Mouse (Mus musculus): ENCODE data around the gene Cradd. TPM values are rescaled to one million over a fixed set of nuclear protein-coding genes. Genes with fewer than 3 reads are reported as not detected.

The Cradd gene
- polyA plus RNA-seq, 1 experiment from 2014 or later: 10.4 TPM

GRCm38 (mm10) chr10:95324278-95324631 lies 322 bp upstream of the Cradd start:
- no peaks in the 10 kb centered on the region for H3K27me3 ChIP-seq (replicated peaks; ENCODE audit: control insufficient read depth, insufficient read depth, low read length)
- ATAC-seq (ENCODE audit: low read depth) (no peak), DNase-seq (ENCODE audit: low spot score) (no peak)
- H3K36me3 ChIP-seq (ENCODE audit: control insufficient read depth, insufficient read depth, low read length): no peaks in the 10 kb centered on the region
- H3K4me3 ChIP-seq (ENCODE audit: low read depth, low read length): 0 out of 2 replicates have a peak overlapping the region, but pooled peaks have one; percentile 65
- no peaks in the 10 kb centered on the region for H3K9me3 ChIP-seq (ENCODE audit: control insufficient read depth, low read length)
- WGBS: 43% methylated on average over 1 of the region's 1 CpGs
- H3K4me1 ChIP-seq (ENCODE audit: control insufficient read depth, insufficient read depth, low read length): peaks cover 9% of the 10 kb centered on the region
- H3K9ac ChIP-seq (ENCODE audit: low read depth, low read length): no peak overlapping the region
- H3K27ac ChIP-seq (replicated peaks; ENCODE audit: low read depth, low read length): no peak overlapping the region
- 0 out of 2 replicates have a peak overlapping the region, but pooled peaks have one; percentile 86 for H3K4me2 ChIP-seq (ENCODE audit: low read depth, low read length)

DNA sequence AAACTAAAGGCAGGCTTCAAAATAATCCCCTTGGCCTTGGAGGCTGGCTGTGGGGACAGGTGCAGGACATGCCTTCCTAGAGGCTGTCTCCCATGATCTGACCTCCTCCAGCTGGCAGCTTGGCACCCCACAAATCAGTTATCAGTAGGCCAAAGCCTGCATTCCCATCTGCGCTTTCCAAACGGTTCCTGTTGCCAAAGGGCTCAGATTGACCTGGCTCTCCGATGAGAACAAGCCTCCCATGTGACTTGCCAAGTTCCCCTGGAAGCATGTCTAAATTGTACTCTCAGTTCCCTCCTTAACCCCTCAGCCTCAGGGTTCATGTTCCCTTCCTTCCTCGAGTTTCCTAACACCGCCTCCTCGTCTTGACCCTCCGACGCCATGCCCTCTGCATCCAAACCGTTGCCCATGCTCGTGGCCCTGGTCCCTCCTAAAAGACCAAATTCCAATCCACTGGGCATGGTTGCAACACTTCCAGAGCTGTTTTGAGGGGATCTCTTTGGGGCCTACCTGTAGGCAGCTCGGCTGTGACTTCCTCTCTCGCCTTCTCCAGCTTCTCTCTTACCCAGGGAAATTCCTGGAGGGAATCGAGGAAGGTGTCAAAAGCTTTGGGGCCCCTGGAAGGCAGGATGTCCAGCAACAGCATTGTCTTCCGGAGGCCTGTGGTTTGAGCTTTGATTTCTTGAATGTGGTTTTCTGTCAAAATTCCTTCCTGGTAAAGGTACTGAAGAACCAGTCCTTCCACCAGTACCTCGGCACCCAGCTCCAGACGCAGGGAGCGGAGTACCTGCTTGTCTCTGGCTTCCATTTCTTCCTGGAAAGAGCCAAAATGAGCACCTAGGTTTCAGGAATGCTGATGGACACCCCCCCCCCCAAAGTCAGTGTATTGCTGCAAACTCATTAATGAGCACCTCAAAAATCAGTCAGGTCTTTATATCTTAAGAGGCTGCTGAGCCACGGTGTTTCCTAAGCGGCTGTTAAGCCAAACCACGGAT lies 1.6 kb downstream of the Cradd start:
- Histone ChIP-seq H3K4me3 (ENCODE audit: low read depth, low read length) (peak overlapping the region; percentile 65), H3K27me3 (replicated peaks; ENCODE audit: control insufficient read depth, insufficient read depth, low read length) (no peaks in the 10 kb centered on the region), H3K36me3 (ENCODE audit: control insufficient read depth, insufficient read depth, low read length) (no peaks in the 10 kb centered on the region), H3K4me1 (ENCODE audit: control insufficient read depth, insufficient read depth, low read length) (peaks cover 9% of the 10 kb centered on the region), H3K9me3 (ENCODE audit: control insufficient read depth, low read length) (no peaks in the 10 kb centered on the region), H3K9ac (ENCODE audit: low read depth, low read length) (peak overlapping the region; percentile 23; the same call in 1 of the 2 replicates), H3K4me2 (ENCODE audit: low read depth, low read length) (peak overlapping the region; percentile 86), H3K27ac (replicated peaks; ENCODE audit: low read depth, low read length) (peak overlapping the region; percentile 98)
- WGBS: 51% methylated on average over 20 of the region's 20 CpGs
- ATAC-seq (ENCODE audit: low read depth) (peak; percentile 32; the same call in 1 of the 2 replicates), DNase-seq (ENCODE audit: low spot score) (peak; percentile 71)

GRCm38 (mm10) chr10:95319001-95319400 lies 4.9 kb downstream of the Cradd start:
- H3K9ac ChIP-seq (ENCODE audit: low read depth, low read length): no peak overlapping the region
- no peaks in the 10 kb centered on the region for H3K36me3 ChIP-seq (ENCODE audit: control insufficient read depth, insufficient read depth, low read length)
- DNase-seq (ENCODE audit: low spot score) (no peak), ATAC-seq (ENCODE audit: low read depth) (no peak)
- WGBS: 85% methylated on average over 13 of the region's 13 CpGs
- no peaks in the 10 kb centered on the region for H3K9me3 ChIP-seq (ENCODE audit: control insufficient read depth, low read length)
- H3K4me2 ChIP-seq (ENCODE audit: low read depth, low read length): no peak overlapping the region
- H3K4me3 ChIP-seq (ENCODE audit: low read depth, low read length): no peak overlapping the region
- peaks cover 9% of the 10 kb centered on the region for H3K4me1 ChIP-seq (ENCODE audit: control insufficient read depth, insufficient read depth, low read length)
- no peak overlapping the region for H3K27ac ChIP-seq (replicated peaks; ENCODE audit: low read depth, low read length)
- H3K27me3 ChIP-seq (replicated peaks; ENCODE audit: control insufficient read depth, insufficient read depth, low read length): no peaks in the 10 kb centered on the region

DNA sequence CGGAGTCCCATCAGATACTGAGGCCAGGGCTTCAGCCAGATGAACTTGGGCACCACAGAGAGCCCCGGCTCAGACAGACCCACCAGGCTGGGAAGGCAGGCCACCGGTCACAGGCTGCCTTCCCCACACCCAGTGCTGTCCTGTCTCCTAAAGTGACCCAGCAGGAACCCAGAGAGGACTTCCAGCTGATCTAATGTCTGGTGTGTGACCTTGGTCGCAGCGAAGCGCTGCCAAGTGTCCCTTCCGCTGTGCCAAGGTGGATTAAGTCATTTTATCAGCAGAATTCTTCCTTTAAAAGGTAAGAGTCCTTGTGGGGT lies 5.6 kb downstream of the Cradd start:
- Histone ChIP-seq H3K9ac (ENCODE audit: low read depth, low read length) (no peak overlapping the region), H3K9me3 (ENCODE audit: control insufficient read depth, low read length) (no peaks in the 10 kb centered on the region), H3K4me3 (ENCODE audit: low read depth, low read length) (no peak overlapping the region), H3K27me3 (replicated peaks; ENCODE audit: control insufficient read depth, insufficient read depth, low read length) (no peaks in the 10 kb centered on the region), H3K27ac (replicated peaks; ENCODE audit: low read depth, low read length) (no peak overlapping the region), H3K4me1 (ENCODE audit: control insufficient read depth, insufficient read depth, low read length) (peaks cover 9% of the 10 kb centered on the region), H3K4me2 (ENCODE audit: low read depth, low read length) (no peak overlapping the region), H3K36me3 (ENCODE audit: control insufficient read depth, insufficient read depth, low read length) (no peaks in the 10 kb centered on the region)
- ATAC-seq (ENCODE audit: low read depth): no peak
- 93% methylated on average over 6 of the region's 7 CpGs for WGBS
- DNase-seq (ENCODE audit: low spot score): no peak

DNA sequence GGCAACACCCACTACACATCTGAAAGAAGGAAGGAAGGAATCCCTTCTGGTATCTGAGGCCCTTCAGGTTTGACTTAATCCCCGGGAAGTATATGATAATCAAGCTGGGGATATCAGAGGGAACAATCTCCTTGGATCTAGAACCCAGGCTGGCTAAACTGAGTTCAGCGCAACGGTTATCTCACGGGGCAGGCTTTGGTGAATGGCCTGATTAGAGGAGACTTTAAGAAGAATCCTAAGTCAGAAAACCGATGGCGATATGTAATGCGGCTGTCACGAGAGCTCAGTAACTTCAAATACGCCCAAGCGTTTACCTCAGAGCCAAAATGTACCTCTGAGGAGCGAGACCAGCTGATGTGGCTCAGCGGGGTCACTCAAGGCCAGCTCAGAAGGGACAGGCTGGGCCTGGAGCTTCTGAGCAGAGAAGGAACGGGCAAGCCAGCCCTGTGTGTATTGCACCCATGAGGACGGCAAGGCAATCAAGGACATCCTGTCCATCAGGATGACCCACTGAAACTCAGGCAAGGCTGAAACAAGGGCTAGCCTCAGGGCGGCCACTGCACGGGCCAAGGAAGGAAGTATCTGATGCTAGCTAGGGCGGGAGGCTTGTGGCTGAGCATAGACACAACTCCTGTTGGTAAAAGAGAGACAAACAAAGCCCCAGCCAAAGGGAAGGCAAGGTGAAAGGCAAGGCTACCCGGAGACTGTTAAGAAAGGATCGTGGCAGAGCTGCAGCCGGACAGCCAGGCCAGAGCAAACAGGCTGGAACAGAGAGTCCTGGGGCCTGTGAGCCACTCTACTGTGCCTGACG lies 6.1 kb downstream of the Cradd start:
- Histone ChIP-seq H3K36me3 (ENCODE audit: control insufficient read depth, insufficient read depth, low read length) (no peaks in the 10 kb centered on the region), H3K27me3 (replicated peaks; ENCODE audit: control insufficient read depth, insufficient read depth, low read length) (no peaks in the 10 kb centered on the region), H3K4me3 (ENCODE audit: low read depth, low read length) (no peak overlapping the region), H3K27ac (replicated peaks; ENCODE audit: low read depth, low read length) (no peak overlapping the region), H3K9me3 (ENCODE audit: control insufficient read depth, low read length) (no peaks in the 10 kb centered on the region), H3K4me1 (ENCODE audit: control insufficient read depth, insufficient read depth, low read length) (peaks cover 8% of the 10 kb centered on the region), H3K4me2 (ENCODE audit: low read depth, low read length) (no peak overlapping the region), H3K9ac (ENCODE audit: low read depth, low read length) (no peak overlapping the region)
- 85% methylated on average over 21 of the region's 21 CpGs for WGBS
- no peak for ATAC-seq (ENCODE audit: low read depth)
- no peak for DNase-seq (ENCODE audit: low spot score)

GRCm38 (mm10) chr10:95317091-95317490 lies 6.8 kb downstream of the Cradd start:
- H3K27ac ChIP-seq (replicated peaks; ENCODE audit: low read depth, low read length): no peak overlapping the region
- DNase-seq (ENCODE audit: low spot score) (no peak), ATAC-seq (ENCODE audit: low read depth) (no peak)
- peaks cover 1% of the 10 kb centered on the region for H3K4me1 ChIP-seq (ENCODE audit: control insufficient read depth, insufficient read depth, low read length)
- no peaks in the 10 kb centered on the region for H3K27me3 ChIP-seq (replicated peaks; ENCODE audit: control insufficient read depth, insufficient read depth, low read length)
- no peaks in the 10 kb centered on the region for H3K9me3 ChIP-seq (ENCODE audit: control insufficient read depth, low read length)
- no peak overlapping the region for H3K4me2 ChIP-seq (ENCODE audit: low read depth, low read length)
- no peak overlapping the region for H3K9ac ChIP-seq (ENCODE audit: low read depth, low read length)
- H3K4me3 ChIP-seq (ENCODE audit: low read depth, low read length): no peak overlapping the region
- H3K36me3 ChIP-seq (ENCODE audit: control insufficient read depth, insufficient read depth, low read length): no peaks in the 10 kb centered on the region
- 87% methylated on average over 14 of the region's 14 CpGs for WGBS

DNA sequence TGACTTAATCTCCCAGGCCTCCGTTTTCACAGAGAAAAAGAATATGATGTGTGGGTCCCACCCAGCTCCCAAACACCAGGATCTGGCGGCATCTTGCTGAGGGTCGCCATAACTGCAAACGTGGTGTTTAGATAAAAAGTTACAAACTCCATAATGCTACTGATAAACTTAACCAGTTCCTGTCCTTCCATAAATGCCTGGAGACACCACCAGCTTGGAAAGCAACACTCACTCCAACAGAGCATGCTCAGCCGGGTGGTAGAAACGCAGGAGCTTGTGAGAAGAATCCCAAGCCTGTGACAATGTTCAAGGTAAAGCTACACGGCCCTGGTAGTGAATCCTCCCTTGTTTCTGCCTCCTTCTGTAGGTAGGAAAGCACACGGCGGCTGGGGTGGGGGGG lies 7.3 kb downstream of the Cradd start:
- H3K27ac ChIP-seq (replicated peaks; ENCODE audit: low read depth, low read length): no peak overlapping the region
- H3K4me3 ChIP-seq (ENCODE audit: low read depth, low read length): no peak overlapping the region
- H3K9ac ChIP-seq (ENCODE audit: low read depth, low read length): no peak overlapping the region
- no peaks in the 10 kb centered on the region for H3K9me3 ChIP-seq (ENCODE audit: control insufficient read depth, low read length)
- H3K4me2 ChIP-seq (ENCODE audit: low read depth, low read length): no peak overlapping the region
- DNase-seq (ENCODE audit: low spot score) (no peak), ATAC-seq (ENCODE audit: low read depth) (no peak)
- WGBS: 83% methylated on average over 9 of the region's 9 CpGs
- no peaks in the 10 kb centered on the region for H3K27me3 ChIP-seq (replicated peaks; ENCODE audit: control insufficient read depth, insufficient read depth, low read length)
- H3K36me3 ChIP-seq (ENCODE audit: control insufficient read depth, insufficient read depth, low read length): no peaks in the 10 kb centered on the region
- no peaks in the 10 kb centered on the region; the same call in 1 of the 2 replicates for H3K4me1 ChIP-seq (ENCODE audit: control insufficient read depth, insufficient read depth, low read length)

- Histone ChIP-seq H3K9ac (ENCODE audit: low read depth, low read length) (no peak overlapping the region), H3K4me1 (ENCODE audit: control insufficient read depth, insufficient read depth, low read length) (no peaks in the 10 kb centered on the region; the same call in 1 of the 2 replicates), H3K4me2 (ENCODE audit: low read depth, low read length) (no peak overlapping the region), H3K27ac (replicated peaks; ENCODE audit: low read depth, low read length) (no peak overlapping the region), H3K36me3 (ENCODE audit: control insufficient read depth, insufficient read depth, low read length) (no peaks in the 10 kb centered on the region), H3K27me3 (replicated peaks; ENCODE audit: control insufficient read depth, insufficient read depth, low read length) (no peaks in the 10 kb centered on the region), H3K4me3 (ENCODE audit: low read depth, low read length) (no peak overlapping the region), H3K9me3 (ENCODE audit: control insufficient read depth, low read length) (no peaks in the 10 kb centered on the region)
- WGBS: 54% methylated on average over 19 of the region's 19 CpGs
- ATAC-seq (ENCODE audit: low read depth): no peak
- DNase-seq (ENCODE audit: low spot score): no peak
Measured at GRCm38 (mm10) chr10:95315801-95316474, 8.0 kb downstream of the Cradd start.

Measured in embryonic facial prominence, embryonic 14.5 days (tissue).